Mouse (Mus musculus) thymus, postnatal 25 days (tissue): ENCODE measurements around the gene Gpm6b.

Experiments
- DNase-seq: peaks from one replicate; pipeline ENCODE4 v3.0.0; 2022

The Gpm6b gene

DNA sequence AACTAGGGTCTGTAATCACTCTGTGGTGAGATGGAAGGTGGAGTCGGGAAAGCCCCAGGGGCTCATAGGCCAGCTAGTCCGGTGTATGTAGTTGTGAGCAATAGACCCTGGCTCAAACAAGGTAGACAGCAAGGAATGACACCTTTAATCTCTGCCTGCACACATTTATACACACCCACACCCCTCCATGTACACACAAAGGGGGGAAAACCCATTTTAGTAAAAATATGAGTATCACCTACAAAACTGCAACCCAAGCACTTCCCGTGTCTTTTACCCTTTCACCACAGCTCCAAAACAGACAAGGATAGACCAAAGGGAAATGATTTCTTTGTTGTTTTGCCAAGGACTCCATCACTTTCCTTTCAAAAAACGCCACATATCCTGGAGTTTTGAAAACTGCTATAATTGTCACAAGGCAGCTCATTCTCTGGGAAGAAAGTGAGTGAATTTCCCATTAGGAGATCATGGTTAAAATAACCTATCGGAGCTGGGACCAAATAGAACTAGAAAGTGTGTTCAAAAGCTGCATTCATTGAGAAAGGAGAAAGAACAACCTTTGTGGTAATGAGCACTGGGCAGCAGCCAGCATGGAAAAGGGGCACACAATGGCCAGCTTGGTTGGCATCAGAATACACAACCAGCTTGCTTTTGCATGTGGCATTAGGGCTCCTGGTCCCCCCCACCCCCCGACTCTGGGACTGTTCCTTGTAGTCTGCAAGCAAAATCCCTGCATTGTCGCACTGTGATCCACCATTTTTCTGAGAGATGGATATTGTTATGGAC lies 68.9 kb downstream of the Gpm6b start:
- no peak for DNase-seq

- no peak for DNase-seq
Measured at GRCm38 (mm10) chrX:166308798-166309197, 70.1 kb downstream of the Gpm6b start.

DNA sequence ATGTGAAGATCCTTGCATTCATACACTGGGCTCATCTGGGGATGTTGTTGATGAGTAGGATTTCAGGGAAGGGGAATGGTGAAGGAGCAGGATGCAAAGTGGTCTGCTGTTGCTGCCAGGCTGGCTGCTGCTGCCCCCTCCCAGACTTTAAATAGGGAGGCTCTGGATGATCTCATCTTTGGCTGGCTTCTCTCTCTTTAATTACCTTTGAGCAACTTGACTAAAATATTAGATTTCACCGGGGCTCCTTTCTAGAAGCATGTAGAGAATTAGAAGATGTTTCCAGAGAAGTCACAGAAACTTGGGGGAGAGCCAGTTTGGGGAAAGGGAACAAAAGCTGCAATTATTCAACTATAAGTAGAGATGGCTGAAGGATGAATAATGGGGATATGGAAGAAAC lies 76.5 kb downstream of the Gpm6b start:
- no peak for DNase-seq

DNA sequence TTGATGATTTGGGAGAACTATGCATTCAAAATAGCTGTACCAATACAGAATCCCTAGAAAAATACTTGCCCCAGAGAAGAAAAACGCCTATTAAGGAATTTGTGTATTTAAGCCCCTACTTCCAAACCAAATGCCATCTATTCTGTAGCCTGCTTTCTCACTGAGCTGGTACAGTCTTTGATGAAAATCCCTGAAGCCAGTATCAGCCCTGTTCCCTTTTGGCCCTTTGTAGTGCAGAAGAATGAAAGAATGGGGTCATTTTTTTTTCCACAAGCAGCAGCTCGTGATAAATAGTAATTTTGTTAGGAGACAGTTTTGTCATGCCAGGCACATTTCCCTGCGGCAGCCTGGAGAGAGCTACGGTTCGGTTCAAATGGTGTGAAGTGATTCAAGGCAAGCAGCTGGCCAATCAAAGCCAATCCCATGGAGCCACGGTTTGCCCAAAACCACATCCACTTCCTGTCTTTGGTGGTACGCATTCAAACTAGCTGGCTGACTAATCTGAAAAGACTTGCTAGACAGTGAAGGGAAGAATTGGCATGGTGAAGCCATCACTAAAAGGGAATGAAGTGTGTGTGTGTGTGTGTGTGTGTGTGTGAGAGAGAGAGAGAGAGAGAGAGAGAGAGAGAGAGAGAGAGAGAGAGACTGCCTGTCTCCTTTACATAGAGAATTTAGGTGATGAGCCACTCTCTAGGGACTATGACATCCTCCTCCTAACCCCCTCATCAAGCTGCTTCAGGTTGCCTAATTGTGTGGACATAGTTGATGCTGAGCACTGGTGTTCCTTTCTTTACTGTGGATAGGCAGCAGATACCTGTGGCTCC lies 78.1 kb downstream of the Gpm6b start:
- DNase-seq: peak; percentile 22

DNA sequence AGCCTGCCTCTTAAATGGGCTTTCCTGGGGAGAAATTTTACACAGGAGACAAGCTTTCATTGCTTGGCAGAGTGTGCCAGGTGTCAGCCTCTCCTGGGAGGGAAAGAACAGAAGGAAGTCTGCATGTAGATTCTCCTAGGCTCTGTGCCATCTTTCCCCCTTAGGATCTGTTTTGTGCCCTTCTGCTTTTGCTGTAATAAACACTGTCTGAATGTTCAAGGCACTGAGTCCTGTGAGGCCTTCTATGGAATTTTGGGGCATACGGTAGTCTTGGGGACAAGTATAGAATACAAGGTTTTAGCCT lies 78.6 kb downstream of the Gpm6b start:
- no peak for DNase-seq

- no peak for DNase-seq
Measured at GRCm38 (mm10) chrX:166323226-166323625, 84.5 kb downstream of the Gpm6b start.

- DNase-seq: no peak
Measured at GRCm38 (mm10) chrX:166327621-166328020, 88.9 kb downstream of the Gpm6b start.

- DNase-seq: no peak
Measured at GRCm38 (mm10) chrX:166328219-166328901, 89.6 kb downstream of the Gpm6b start.

GRCm38 (mm10) chrX:166328904-166329451 lies 90.3 kb downstream of the Gpm6b start:
- no peak for DNase-seq

GRCm38 (mm10) chrX:166334516-166335136 lies 95.9 kb downstream of the Gpm6b start:
- no peak for DNase-seq

- DNase-seq: no peak
Measured at GRCm38 (mm10) chrX:166338353-166338752, 99.6 kb downstream of the Gpm6b start.

DNA sequence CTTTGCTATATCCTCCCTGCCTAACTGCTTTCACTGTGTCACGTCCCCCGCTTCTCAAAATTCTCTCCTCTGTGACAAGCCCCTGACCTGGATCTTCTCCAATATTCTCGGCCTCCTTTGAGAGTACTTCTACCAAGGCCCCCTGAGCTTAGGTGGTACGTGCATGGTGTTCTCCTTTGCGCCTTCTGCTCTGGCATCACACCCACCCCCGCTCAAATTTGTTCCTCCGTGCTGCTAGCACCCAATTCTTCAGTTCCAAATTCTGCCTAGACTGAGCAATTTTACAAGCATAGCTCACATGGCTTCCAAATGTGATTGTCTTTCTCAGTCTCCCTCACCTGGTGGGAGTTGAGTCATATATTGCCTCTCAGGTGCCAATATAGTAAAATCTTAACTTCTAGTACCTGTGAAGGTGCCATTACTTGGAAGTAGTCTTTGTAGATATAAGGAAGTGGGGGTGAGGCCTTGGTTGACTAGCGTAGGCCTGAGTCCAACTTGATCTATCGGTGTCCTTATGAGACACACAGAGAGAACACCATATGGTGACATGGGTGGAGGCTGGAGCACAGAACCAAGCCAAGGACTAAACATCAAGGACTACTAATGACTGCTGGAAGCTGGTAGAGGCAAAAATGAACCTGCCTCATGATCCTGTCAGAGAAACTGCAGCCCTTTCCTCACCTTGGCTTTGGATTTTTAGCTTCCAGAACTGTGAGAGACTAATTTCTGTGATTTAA lies 100.2 kb downstream of the Gpm6b start:
- no peak for DNase-seq

GRCm38 (mm10) chrX:166339911-166340310 lies 101.2 kb downstream of the Gpm6b start:
- DNase-seq: no peak

GRCm38 (mm10) chrX:166341795-166342194 lies 103.1 kb downstream of the Gpm6b start:
- no peak for DNase-seq

DNA sequence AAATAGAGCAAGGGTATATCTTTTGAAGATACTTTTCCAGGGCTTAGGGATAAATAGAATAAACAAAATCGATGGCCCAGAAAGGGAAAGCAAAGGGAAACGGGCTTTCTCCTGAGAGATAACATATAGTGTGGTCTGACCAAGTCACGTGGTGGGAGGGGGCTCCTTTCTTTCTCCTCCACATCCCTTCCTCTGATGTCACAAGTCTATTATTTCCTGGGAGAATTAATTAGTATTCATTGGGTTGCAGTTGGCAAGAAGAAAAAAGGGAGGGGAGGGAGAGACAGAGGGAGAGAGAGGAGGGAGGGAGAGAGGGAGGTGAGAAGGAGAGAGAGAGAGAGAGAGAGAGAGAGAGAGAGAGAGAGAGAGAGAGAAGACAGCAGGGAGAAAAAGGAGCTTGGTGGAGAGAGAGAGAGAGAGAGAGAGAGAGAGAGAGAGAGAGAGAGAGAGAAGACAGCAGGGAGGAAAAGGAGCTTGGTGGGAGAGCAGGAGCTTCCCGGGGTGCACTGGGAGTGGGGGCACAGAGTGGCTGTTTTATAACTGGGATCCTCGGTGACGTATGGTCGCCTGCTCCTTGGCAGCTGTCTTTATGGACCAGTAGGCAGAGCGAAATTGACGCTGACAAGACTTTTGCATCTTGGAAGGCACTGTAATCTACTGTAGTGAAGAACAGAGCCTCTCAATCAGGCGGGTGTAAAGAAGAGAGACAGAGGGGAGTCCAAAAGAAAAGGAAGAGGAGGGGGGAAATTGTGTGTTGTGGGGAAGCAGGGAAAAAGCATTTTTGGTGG lies 105.7 kb downstream of the Gpm6b start:
- DNase-seq: no peak

- no peak for DNase-seq
Measured at GRCm38 (mm10) chrX:166348086-166348485, 109.4 kb downstream of the Gpm6b start.

GRCm38 (mm10) chrX:166348634-166349033 lies 109.9 kb downstream of the Gpm6b start:
- no peak for DNase-seq

- DNase-seq: peak; percentile 58
Measured at GRCm38 (mm10) chrX:166351790-166352189, 113.1 kb downstream of the Gpm6b start.

GRCm38 (mm10) chrX:166353412-166353811 lies 114.7 kb downstream of the Gpm6b start:
- no peak for DNase-seq

DNA sequence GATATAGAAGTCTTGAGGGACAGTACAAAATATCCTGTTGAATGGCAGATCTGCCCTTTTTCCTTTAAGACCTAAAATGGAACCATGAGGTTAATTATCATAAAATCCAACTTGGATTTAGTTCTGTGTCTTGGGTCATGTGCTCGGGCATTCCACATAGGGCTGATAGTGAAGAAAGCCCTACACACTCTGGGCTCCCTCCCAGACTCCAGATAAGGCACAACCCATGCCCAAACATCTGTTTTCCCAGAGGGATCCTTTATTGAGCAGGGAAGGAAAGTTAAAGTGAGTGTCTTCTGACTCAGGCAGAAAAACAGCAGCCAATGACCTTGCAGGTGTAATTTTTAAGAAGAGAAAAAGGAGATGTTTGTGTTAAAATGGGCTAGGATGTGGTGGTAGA lies 116.2 kb downstream of the Gpm6b start:
- DNase-seq: no peak

DNA sequence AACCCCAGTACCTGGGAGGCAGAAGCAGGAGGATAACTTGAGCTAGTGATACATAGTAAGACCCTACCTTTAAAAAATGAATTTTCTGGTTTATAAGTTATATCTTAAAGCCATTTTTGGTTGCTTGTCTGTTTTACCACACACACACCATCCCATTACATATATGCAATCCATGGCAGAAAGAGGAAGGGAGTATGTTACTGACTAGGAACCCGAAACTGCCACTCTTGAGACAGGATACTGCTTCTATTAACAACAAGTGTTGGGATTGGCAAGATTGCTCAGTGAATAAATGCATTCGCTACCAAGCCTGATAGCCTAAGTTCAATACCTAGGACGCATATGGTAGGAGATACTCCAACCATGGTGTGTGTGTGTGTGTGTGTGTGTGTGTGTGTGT lies 117.6 kb downstream of the Gpm6b start:
- no peak for DNase-seq
